Mouse (Mus musculus) cerebellum, adult 2 months (tissue): ENCODE measurements at regions not wholly inside any gene's neighbourhood (a gene's known extent, or its start where the extent isn't known, plus 50 kb on each side); places are given as distances from the start of the nearest gene placed in this dataset.
A peak's percentile ranks its signal among the peaks of the same experiment; 100 is the strongest.

Experiments
- DNase-seq, 2 experiments: peaks; one replicate each; pipeline ENCODE4 v3.0.0; 2021
- H3K27ac ChIP-seq: fragments of 200-500 bp; 2 replicates; pipeline ENCODE4 v1.5.1; 2012; ENCODE audit warnings: low read length, control low read depth, inconsistent platforms; ENCODE audit not compliant: insufficient read depth
- H3K27me3 ChIP-seq: fragments of 200-500 bp; 2 replicates; pipeline ENCODE4 v1.6.1; 2012; ENCODE audit warnings: inconsistent platforms, mild to moderate bottlenecking, low read length, moderate library complexity; ENCODE audit not compliant: control insufficient read depth, insufficient read depth
- H3K4me1 ChIP-seq: fragments of 200-500 bp; 2 replicates; pipeline ENCODE4 v1.6.1; 2011; ENCODE audit warnings: low read length; ENCODE audit not compliant: control insufficient read depth, insufficient read depth
- H3K4me3 ChIP-seq: fragments of 200-500 bp; replicated peaks from 2 replicates; pipeline ENCODE3; 2011; ENCODE audit warnings: mild to moderate bottlenecking, low read depth, low read length, control low read depth; ENCODE audit not compliant: insufficient read depth
- CTCF ChIP-seq: fragments of 200-500 bp; IDR thresholded peaks from 2 replicates; pipeline ENCODE4 v1.5.1; 2011; ENCODE audit warnings: low read depth, mild to moderate bottlenecking, control low read depth, low read length, moderate library complexity, borderline replicate concordance; ENCODE audit not compliant: insufficient read depth
- POLR2A ChIP-seq: fragments of 200-500 bp; IDR thresholded peaks from 2 replicates; pipeline ENCODE4 v1.6.1; 2011; ENCODE audit warnings: low read length, control low read depth, borderline replicate concordance; ENCODE audit not compliant: insufficient read depth
- WGBS: fragments of 180-500 bp; shearing (Covaris S2); methylation state at CpG from one replicate; pipeline ENCODE4 v1.1.7; 2018; 5-methylcytosine and 5-hydroxymethylcytosine counted together

- H3K4me3 ChIP-seq = no peak overlapping the region
- H3K4me1 ChIP-seq = no peaks in the 10 kb centered on the region
- WGBS = 90% methylated on average over 3 of the region's 3 CpGs
- DNase-seq = no peak
- TF ChIP-seq CTCF (no peak), POLR2A (no peak)
- H3K27me3 ChIP-seq = no peaks in the 10 kb centered on the region
- H3K27ac ChIP-seq = no peak overlapping the region
Observed at GRCm38 (mm10) chr6:72037639-72038038, 59.8 kb upstream of the St3gal5 start.

- TF ChIP-seq POLR2A (no peak), CTCF (no peak)
- WGBS = 62% methylated on average over 7 of the region's 7 CpGs
- H3K4me3 ChIP-seq = no peak overlapping the region
- H3K27me3 ChIP-seq = no peaks in the 10 kb centered on the region
- peaks cover 4% of the 10 kb centered on the region; the same call in 1 of the 2 replicates for H3K4me1 ChIP-seq
- H3K27ac ChIP-seq = peak overlapping the region; percentile 19; the same call in 1 of the 2 replicates
- DNase-seq = peak; percentile 28 to 58
Observed at GRCm38 (mm10) chr6:72043881-72044625, 53.3 kb upstream of the St3gal5 start.
